Mouse (Mus musculus) fibroblast of lung, adult 2 months (primary cell): Measurements from ENCODE around the gene Cd52.
A peak's percentile ranks its signal among the peaks of the same experiment; 100 is the strongest.

Experiments
- DNase-seq: peaks from one replicate; pipeline ENCODE4 v3.0.0-alpha.2; 2011; ENCODE audit warnings: low read depth

Cd52 gene

DNA sequence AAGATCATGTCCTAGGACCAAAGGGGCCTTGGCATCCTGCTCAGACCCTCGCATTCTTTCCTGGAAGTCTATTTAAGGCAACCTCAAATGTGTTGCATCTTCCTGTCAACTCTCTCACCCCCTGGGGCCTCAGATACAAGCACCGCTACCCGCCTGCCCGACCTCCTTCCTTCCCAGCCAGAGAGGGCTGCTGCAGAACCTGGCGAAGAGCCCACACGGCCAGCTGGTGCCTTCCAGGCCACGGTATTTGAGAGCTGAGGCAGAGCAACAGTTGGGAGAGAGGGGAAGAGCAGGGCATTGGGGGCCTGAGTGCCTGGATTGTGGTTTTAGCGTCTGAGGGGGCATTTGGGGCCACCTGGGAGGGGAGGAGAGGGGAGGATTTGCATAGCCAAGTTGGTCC lies 42.3 kb downstream of the Cd52 start:
- no peak for DNase-seq

DNA sequence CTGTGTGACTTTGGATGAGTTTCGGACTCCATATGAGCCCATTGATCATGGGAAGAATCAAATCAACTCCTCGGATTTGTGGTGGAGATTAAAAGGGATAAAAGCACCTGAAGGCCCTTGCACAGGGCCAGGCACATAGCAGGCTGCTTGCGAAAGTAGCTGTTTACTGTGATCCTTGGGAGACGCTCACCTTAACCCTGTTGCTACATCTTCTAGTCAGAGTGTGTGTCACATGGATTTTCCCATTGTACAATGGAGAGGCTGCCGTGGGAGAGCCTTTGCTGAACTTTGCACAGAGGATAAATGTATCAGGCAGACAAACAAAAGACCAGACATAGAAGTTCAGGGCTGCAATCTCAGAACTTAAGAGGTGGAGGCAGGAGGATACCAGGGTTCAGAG lies 43.0 kb downstream of the Cd52 start:
- no peak for DNase-seq

DNA sequence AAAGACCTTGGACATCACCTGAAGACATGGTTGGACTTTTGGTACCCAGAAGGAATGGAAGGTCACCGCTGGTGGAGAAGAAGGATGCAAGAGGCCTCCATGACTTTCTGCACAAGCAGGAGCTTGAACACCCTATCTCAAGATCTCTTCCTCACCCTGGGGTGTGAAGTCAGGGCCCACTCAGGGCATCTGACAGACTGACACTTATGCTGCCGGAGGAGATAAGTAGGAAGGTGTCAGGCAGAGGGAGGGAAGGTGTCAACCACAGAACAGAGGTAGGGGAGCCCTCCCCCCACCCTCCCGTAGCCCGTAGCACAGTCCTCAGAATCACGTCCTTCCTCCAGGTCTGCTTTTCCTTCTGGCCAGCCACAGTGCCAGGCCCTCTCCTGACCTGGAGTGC lies 47.2 kb downstream of the Cd52 start:
- DNase-seq: no peak

- no peak for DNase-seq
These were observed 51.8 kb downstream of the Cd52 start for GRCm38 (mm10) chr4:134043041-134043440.

DNA sequence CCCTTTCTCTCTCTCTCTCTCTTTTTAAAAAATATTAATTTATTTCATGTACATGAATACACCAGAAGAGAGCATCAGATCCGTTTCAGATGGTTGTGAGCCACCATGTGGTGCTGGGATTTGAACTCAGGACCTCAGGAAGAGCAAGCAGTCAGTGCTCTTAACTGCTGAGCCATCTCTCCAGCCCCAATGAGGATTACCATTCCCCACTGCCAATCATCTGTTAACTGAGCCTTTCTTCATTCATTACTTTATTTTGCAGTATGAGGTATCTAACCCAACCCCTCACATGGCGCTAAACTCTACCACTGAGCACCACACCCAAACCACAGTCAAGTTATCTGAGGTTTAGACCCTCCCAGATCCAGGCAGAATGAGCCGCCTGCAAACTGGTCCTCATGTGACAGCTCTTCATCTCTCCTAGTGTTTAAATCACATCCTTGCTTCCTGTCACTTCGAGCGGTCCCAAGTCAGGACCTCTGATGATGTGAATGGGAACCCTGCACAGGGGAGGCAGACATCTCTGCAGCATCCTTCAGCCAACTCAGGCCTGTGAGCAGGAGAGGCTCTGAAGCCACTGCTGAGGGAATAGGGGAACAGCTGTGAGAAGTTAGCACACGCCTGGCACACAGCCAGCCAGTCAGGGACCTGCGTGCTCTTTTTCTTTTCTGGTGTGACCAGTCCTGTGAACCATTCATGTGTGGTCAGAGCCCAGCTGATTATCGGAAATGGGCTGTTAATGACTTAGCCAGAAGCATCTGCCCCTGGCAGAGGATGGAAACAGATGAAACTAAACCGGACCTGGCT lies 53.4 kb downstream of the Cd52 start:
- peak; percentile 11 for DNase-seq

GRCm38 (mm10) chr4:134035953-134036352 lies 58.9 kb downstream of the Cd52 start:
- DNase-seq: peak; percentile 25
